Mouse (Mus musculus): Measurements from ENCODE around the gene Rpap2.

GRCm38 (mm10) chr5:107681300-107681699, 84.1 kb downstream of the Rpap2 start:
- no peak for TF ChIP-seq EP300 (IDR thresholded peaks at IDR 0.05; ENCODE audit: low read depth)
- TF ChIP-seq CTCF (IDR thresholded peaks at IDR 0.05; ENCODE audit: low read depth) = no peak

All from heart, postnatal 0 days (tissue).